Mouse (Mus musculus): ENCODE results near the gene Gprin3. TPM values are rescaled to one million over a fixed set of nuclear protein-coding genes. Genes with fewer than 3 reads are reported as not detected.
"Not testable (repeated sequence)": the region's sequence is repeated elsewhere in the genome, so short reads cannot be mapped to it uniquely, and the experiment has no call there.

Gene Gprin3
- polyA plus RNA-seq, 1 experiment from 2014 or later, result 0.12 TPM

- no peaks in the 10 kb centered on the region for H3K4me1 ChIP-seq (replicated peaks)
- DNase-seq (ENCODE audit: low spot score), result no peak
- WGBS, result 79% methylated on average over 2 of the region's 2 CpGs
- no peak overlapping the region for H3K4me3 ChIP-seq
- no peaks in the 10 kb centered on the region for H3K9me3 ChIP-seq
- no peaks in the 10 kb centered on the region for H3K27me3 ChIP-seq (ENCODE audit: insufficient read depth, poor library complexity, severe bottlenecking)
- H3K36me3 ChIP-seq, result no peaks in the 10 kb centered on the region
- no peak overlapping the region for H3K27ac ChIP-seq
Observed at GRCm38 (mm10) chr6:59313162-59313561, 112.9 kb downstream of the Gprin3 start.

DNA sequence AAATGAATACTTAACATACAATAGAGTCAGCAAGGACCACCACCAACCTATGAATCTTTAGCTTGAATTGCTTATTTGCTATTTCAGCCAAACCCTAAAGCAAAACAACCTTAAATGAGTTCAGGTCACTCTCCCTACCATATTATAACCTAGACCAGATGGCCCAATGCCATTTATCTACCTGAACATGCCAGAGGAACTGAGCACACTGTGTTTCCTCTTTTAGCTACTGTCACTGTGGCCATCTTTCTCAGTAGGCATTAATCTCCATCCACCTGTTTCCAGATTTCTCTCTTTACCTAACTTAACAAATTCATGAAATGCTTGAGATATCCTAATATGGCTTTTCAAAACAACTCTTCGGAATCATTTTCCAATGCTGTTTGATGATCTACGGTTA lies 114.9 kb downstream of the Gprin3 start:
- Histone ChIP-seq H3K27me3 (ENCODE audit: insufficient read depth, poor library complexity, severe bottlenecking) (no peaks in the 10 kb centered on the region), H3K27ac (no peak overlapping the region), H3K4me3 (no peak overlapping the region), H3K4me1 (replicated peaks) (no peaks in the 10 kb centered on the region), H3K36me3 (no peaks in the 10 kb centered on the region), H3K9me3 (no peaks in the 10 kb centered on the region)
- 92% methylated on average over 2 of the region's 2 CpGs for WGBS
- no peak for DNase-seq (ENCODE audit: low spot score)

DNA sequence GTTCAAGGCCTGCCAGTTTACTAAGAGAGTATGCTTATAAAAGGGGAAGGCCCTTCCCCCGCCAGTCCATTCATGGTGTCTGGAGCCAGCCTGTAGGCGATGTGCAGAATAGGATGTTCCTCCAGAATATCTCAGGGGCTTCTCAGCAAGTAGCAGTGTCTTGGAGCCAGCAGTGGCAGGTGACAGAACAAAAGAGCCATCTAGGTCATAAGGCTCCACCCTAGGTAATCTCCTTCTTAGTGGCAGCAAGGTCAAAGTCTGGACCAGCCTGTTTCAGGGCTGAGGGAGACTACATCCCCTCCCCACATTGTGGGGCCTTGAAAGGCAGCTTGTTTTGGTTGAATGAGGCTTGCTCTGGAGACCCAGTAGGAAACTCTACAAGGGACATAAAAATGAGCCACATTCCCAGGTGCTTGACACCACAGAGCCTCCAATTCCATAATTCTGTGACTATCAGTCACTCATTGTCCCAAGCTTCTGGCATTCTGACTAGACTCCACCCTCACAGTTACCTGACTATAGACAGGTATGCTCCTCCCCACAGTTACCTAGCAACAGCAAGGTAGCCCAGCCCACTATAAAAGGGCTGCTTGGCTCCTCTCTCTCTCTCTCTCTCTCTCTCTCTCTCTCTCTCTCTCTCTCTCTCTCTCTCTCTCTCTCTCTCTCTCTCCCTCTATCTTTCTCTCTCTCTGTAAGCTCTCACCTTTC lies 121.7 kb downstream of the Gprin3 start:
- not testable (repeated sequence) for H3K9me3 ChIP-seq; H3K4me3 ChIP-seq; DNase-seq (ENCODE audit: low spot score); H3K27ac ChIP-seq; H3K27me3 ChIP-seq (ENCODE audit: insufficient read depth, poor library complexity, severe bottlenecking); H3K36me3 ChIP-seq; H3K4me1 ChIP-seq (replicated peaks)
- WGBS, result 88% methylated on average over 2 of the region's 2 CpGs

DNA sequence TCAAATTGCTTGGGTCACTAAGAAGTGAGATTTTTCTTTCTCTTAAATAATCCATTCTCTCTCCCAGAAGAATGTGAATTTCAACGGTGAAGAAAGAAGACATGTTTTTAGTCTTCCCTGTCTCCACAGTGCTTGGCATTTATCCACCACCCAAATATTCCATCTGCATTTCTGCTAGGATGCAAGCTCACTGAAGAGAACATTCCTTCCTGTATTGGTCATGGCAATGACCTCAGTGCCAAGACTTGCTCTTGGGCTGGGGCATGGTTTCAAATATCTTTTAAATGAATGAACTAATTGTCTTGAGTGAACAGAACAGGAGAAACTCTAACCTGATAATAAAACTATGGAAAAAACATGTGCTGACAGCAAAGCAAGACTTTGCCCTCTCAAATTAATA lies 123.1 kb downstream of the Gprin3 start:
- Histone ChIP-seq H3K27me3 (ENCODE audit: insufficient read depth, poor library complexity, severe bottlenecking) (no peaks in the 10 kb centered on the region), H3K9me3 (no peaks in the 10 kb centered on the region), H3K36me3 (no peaks in the 10 kb centered on the region), H3K4me3 (no peak overlapping the region), H3K27ac (no peak overlapping the region), H3K4me1 (replicated peaks) (no peaks in the 10 kb centered on the region)
- DNase-seq (ENCODE audit: low spot score), result no peak
- 98% methylated on average over 1 of the region's 1 CpGs for WGBS

Other genes starting within 250 kb of the Gprin3 start
- 6.3 and 8.2 TPM in 2 replicates for gene Tigd2, start 217.4 kb downstream of the Gprin3 start, polyA plus RNA-seq (2016; fragmentation: Nextera tagmentation; extraction: Ambion mirVana)

Measured in hindbrain, embryonic 10.5 days (tissue).